ENCODE assay signal across 8 mouse cellular contexts in genomic region chr8:3220502-3220901, GRCm38 (mm10). TPM values are rescaled to one million over a fixed set of nuclear protein-coding genes. Genes with fewer than 3 reads are reported as not detected.
DNase-seq lines count a peak whose midpoint lies in the region; ATAC-seq and TF ChIP-seq lines count a peak whose summit lies in the region.

No protein-coding gene starts in this region.

- H3K36me3 ChIP-seq in heart, embryonic 10.5 days, result no peaks in the 10 kb centered on the region
- H3K36me3 ChIP-seq in midbrain, embryonic 11.5 days (ENCODE audit: control insufficient read depth, insufficient read depth, low read length), result no peaks in the 10 kb centered on the region

- peak overlapping the region; percentile 59 for H3K9ac ChIP-seq in midbrain, embryonic 11.5 days (ENCODE audit: low read length)

- H3K4me3 ChIP-seq in heart, embryonic 10.5 days, result peak overlapping the region; percentile 61
- peak overlapping the region; percentile 56 for H3K4me3 ChIP-seq in bone marrow macrophage, adult 2 months (ENCODE audit: insufficient read depth, low read length)
- H3K4me3 ChIP-seq in midbrain, embryonic 11.5 days (ENCODE audit: low read depth, low read length), result peak overlapping the region; percentile 46

- no peaks in the 10 kb centered on the region for H3K9me3 ChIP-seq in heart, embryonic 10.5 days
- H3K9me3 ChIP-seq in midbrain, embryonic 11.5 days (ENCODE audit: control insufficient read depth, low read length), result no peaks in the 10 kb centered on the region

- ATAC-seq in midbrain, embryonic 11.5 days (ENCODE audit: low FRiP score), result peak; percentile 64

- 7% methylated on average over 9 of the region's 9 CpGs for WGBS in heart, embryonic 10.5 days
- WGBS in midbrain, embryonic 11.5 days, result 8% methylated on average over 9 of the region's 9 CpGs

- H3K27me3 ChIP-seq in heart, embryonic 10.5 days (ENCODE audit: insufficient read depth, poor library complexity, severe bottlenecking), result no peaks in the 10 kb centered on the region
- H3K27me3 ChIP-seq in midbrain, embryonic 11.5 days (ENCODE audit: control insufficient read depth, insufficient read depth, low read length), result no peaks in the 10 kb centered on the region

- DNase-seq in heart, embryonic 10.5 days (ENCODE audit: low spot score), result no peak
- DNase-seq in heart, postnatal 4 days, result no peak
- DNase-seq in forelimb bud, embryonic 11.5 days (ENCODE audit: low read depth, low spot score), result peak; percentile 31
- DNase-seq in kidney, postnatal 36 days, result peak; percentile 46 to 70
- no peak for DNase-seq in midbrain, embryonic 11.5 days (ENCODE audit: low spot score, missing footprints)
- DNase-seq in spleen, postnatal 14 days (ENCODE audit: low spot score in 2 of 2), result no peak
- DNase-seq in thymus, postnatal 36 days, result no peak

- TF ChIP-seq POLR2A in bone marrow macrophage, adult 2 months (IDR thresholded peaks at IDR 0.05; ENCODE audit: borderline replicate concordance, low read depth, low read length), result no peak

- TF ChIP-seq CTCF in bone marrow macrophage, adult 2 months (IDR thresholded peaks at IDR 0.05; ENCODE audit: low read depth, low read length), result no peak

- peak overlapping the region; percentile 69 for H3K4me2 ChIP-seq in midbrain, embryonic 11.5 days

- H3K27ac ChIP-seq in heart, embryonic 10.5 days, result peak overlapping the region; percentile 87
- H3K27ac ChIP-seq in bone marrow macrophage, adult 2 months (ENCODE audit: insufficient read depth, low read depth, low read length), result peak overlapping the region; percentile 77; the same call in 1 of the 2 replicates
- H3K27ac ChIP-seq in midbrain, embryonic 11.5 days (ENCODE audit: low read depth, low read length), result peak overlapping the region; percentile 4; the same call in 1 of the 2 replicates

- H3K4me1 ChIP-seq in heart, embryonic 10.5 days, result peaks cover 20% of the 10 kb centered on the region
- H3K4me1 ChIP-seq in bone marrow macrophage, adult 2 months (ENCODE audit: control insufficient read depth, insufficient read depth, low read length), result peaks cover 49% of the 10 kb centered on the region
- peaks cover 6% of the 10 kb centered on the region; the same call in 1 of the 2 replicates for H3K4me1 ChIP-seq in midbrain, embryonic 11.5 days (ENCODE audit: control insufficient read depth, insufficient read depth, low read length)

RNA-seq across cellular contexts. Expression of gene Insr, which starts 58.9 kb away (rescaled TPM):
- 34.1 and 34.3 TPM in 2 replicates for polyA plus RNA-seq in heart, embryonic 10.5 days (2016; fragmentation: Nextera tagmentation; extraction: Ambion mirVana)
- total RNA-seq in heart, postnatal 4 days (2021), result 100 to 1,000 TPM; 118 to 122 TPM
- polyA plus RNA-seq in bone marrow macrophage, adult 2 months (2012; ENCODE audit: insufficient read depth, insufficient read length, missing spikeins), result 20.8 and 24.0 TPM in 2 replicates
- 31.5 and 31.7 TPM in 2 replicates for polyA plus RNA-seq in midbrain, embryonic 11.5 days (2014; fragmentation: Nextera tagmentation; extraction: Ambion mirVana)

Comparison
In these comparisons a context has a peak if more than half of its experiments do, and no peak if none do; other contexts are left out.
1. DNase-seq: peak in forelimb bud, embryonic 11.5 days (single experiment) and kidney, postnatal 36 days (2 of 2); none in heart, embryonic 10.5 days (single experiment), heart, postnatal 4 days (single experiment), midbrain, embryonic 11.5 days (single experiment), spleen, postnatal 14 days (0 of 2) and thymus, postnatal 36 days (0 of 2).
2. H3K27ac ChIP-seq: peak in every context shown above with its lines; median percentile 87 in heart, embryonic 10.5 days; 77 in bone marrow macrophage, adult 2 months; 4 in midbrain, embryonic 11.5 days.
3. Peak in every context shown above with its lines, with median percentiles within 50 percentile points of each other: H3K4me3 ChIP-seq.